Mouse (Mus musculus) bone marrow, adult 2 months (tissue): ENCODE data around the gene Spred2.

Source experiments
- CTCF ChIP-seq: fragments of 200-500 bp; IDR thresholded peaks from 2 replicates; pipeline ENCODE4 v1.5.1; 2011; ENCODE audit warnings: low read length, control low read depth; ENCODE audit not compliant: control insufficient read depth, insufficient read depth
- POLR2A ChIP-seq: fragments of 200-500 bp; IDR thresholded peaks from 2 replicates; pipeline ENCODE4 v1.6.1; 2011; ENCODE audit warnings: low read depth, mild to moderate bottlenecking, control low read depth, low read length, borderline replicate concordance; ENCODE audit not compliant: control insufficient read depth

DNA sequence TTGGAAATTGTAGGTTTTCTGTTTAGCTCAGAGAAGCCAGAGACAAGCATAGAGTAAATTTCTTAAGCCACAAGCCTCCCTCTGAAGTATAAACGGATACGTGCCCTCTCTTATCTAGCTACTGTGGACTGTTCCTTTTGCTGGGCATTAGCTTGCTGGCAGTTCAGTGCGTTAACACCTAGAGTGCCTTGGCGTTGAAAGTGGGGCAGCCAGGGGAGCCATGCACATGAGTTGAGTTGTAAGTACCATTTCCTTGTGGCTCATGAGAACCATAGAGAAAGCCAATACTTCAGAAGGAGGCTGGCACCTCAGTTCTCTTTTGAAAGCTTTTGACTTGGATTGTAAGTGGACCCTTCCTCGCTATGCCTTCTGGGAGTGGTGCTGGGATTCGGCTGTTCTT, 58.6 kb downstream of the Spred2 start:
- TF ChIP-seq CTCF (no peak), POLR2A (no peak)
